Mouse (Mus musculus) stomach, postnatal 0 days (tissue): ENCODE data around the gene Tifab.

Experiments used
- CTCF ChIP-seq: IDR thresholded peaks from 2 replicates; pipeline ENCODE4 v1.5.1; 2016; ENCODE audit warnings: antibody characterized with exemption, low read depth, mild to moderate bottlenecking, moderate library complexity
- EP300 ChIP-seq: optimal IDR thresholded peaks from 2 replicates; pipeline ENCODE3; 2016; ENCODE audit warnings: antibody characterized with exemption

DNA sequence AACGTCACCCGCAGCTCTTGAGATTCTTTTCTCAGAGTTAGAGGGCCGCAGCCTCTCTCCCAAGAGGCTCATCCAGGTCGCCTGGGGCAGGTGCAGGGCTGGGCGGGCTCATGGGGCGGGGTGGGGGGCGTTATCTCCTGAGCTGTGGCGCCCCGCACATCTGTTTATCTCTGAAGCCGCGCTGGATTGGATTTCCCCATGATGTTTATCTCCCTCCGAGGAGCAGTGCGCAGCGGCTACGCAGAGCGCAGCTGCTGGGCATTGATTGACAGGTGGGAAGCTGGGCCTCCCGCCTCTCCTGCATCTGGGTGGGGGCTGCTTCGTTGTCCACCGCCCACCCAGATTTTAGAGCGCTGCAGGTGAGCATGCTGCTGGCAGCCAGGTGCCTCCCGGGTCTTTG is 44.9 kb upstream of the Tifab start:
- no peak for TF ChIP-seq EP300
- TF ChIP-seq CTCF = no peak
